Mouse (Mus musculus) cortical plate, adult 2 months (tissue): Measurements from ENCODE around the gene Podxl.

Experiments
- CTCF ChIP-seq: fragments of 200-500 bp; IDR thresholded peaks from 2 replicates; pipeline ENCODE4 v1.5.1; 2011; ENCODE audit warnings: mild to moderate bottlenecking, control low read depth, low read length; ENCODE audit not compliant: insufficient read depth; ENCODE audit errors: extremely low read depth
- POLR2A ChIP-seq: fragments of 200-500 bp; IDR thresholded peaks from 2 replicates; pipeline ENCODE4 v1.6.1; 2011; ENCODE audit warnings: mild to moderate bottlenecking, low read length, control low read depth; ENCODE audit not compliant: insufficient read depth; ENCODE audit errors: extremely low read depth

- TF ChIP-seq POLR2A = no peak
- TF ChIP-seq CTCF = no peak
Observed at GRCm38 (mm10) chr6:31587655-31588054, 23.9 kb upstream of the Podxl start.
